Mouse (Mus musculus) liver, embryonic 15.5 days (tissue): Measurements from ENCODE around the gene Ankrd13c. TPM values are rescaled to one million over a fixed set of nuclear protein-coding genes. Genes with fewer than 3 reads are reported as not detected.

ENCODE experiments used
- ATAC-seq: fragments of 200-750 bp; cut with Nextera tagmentation; 2 replicates; pipeline ENCODE4 v1.8.0; 2017; ENCODE audit warnings: moderate number of reproducible peaks, mild to moderate bottlenecking, moderate library complexity; ENCODE audit not compliant: insufficient read depth
- H3K27ac ChIP-seq: fragments of 300-500 bp; sonication (generic); replicated peaks from 2 replicates; pipeline ENCODE4 v1.5.1; 2015; ENCODE audit warnings: mild to moderate bottlenecking, inconsistent platforms
- H3K27me3 ChIP-seq: fragments of 300-500 bp; sonication (generic); 2 replicates; pipeline ENCODE4 v1.6.1; 2015; ENCODE audit warnings: mild to moderate bottlenecking, inconsistent platforms
- H3K36me3 ChIP-seq: fragments of 300-500 bp; sonication (generic); replicated peaks from 2 replicates; pipeline ENCODE4 v1.6.1; 2015; ENCODE audit warnings: moderate library complexity, mild to moderate bottlenecking, inconsistent platforms
- H3K4me1 ChIP-seq: fragments of 300-500 bp; sonication (generic); replicated peaks from 2 replicates; pipeline ENCODE4 v1.6.1; 2015; ENCODE audit warnings: inconsistent platforms
- H3K4me2 ChIP-seq: fragments of 300-500 bp; sonication (generic); 2 replicates; pipeline ENCODE4 v1.6.1; 2015; ENCODE audit warnings: moderate library complexity, mild to moderate bottlenecking, inconsistent platforms
- H3K4me3 ChIP-seq: fragments of 300-500 bp; sonication (generic); replicated peaks from 2 replicates; pipeline ENCODE4 v1.5.1; 2015; ENCODE audit warnings: mild to moderate bottlenecking, inconsistent platforms
- H3K9ac ChIP-seq: fragments of 300-500 bp; sonication (generic); 2 replicates; pipeline ENCODE4 v1.6.1; 2015; ENCODE audit warnings: moderate library complexity, mild to moderate bottlenecking, inconsistent platforms
- H3K9me3 ChIP-seq: fragments of 300-500 bp; sonication (generic); replicated peaks from 2 replicates; pipeline ENCODE4 v1.6.1; 2016; ENCODE audit warnings: inconsistent platforms
- WGBS: fragments of 180-500 bp; shearing (Covaris S2); methylation state at CpG from one replicate; pipeline ENCODE4 v1.1.7; 2015; ENCODE audit warnings: mixed read lengths; ENCODE audit not compliant: insufficient replicate concordance; 5-methylcytosine and 5-hydroxymethylcytosine counted together
- polyA plus RNA-seq: library from polyadenylated mRNA; unstranded; fragments of >200 nt; fragmentation: Nextera tagmentation; extraction: Ambion mirVana; gene quantifications from 2 replicates; pipeline ENCODE4 v1.2.1, GENCODE M21; 2015

Ankrd13c gene
- 10.2 and 12.2 TPM in 2 replicates for polyA plus RNA-seq

DNA sequence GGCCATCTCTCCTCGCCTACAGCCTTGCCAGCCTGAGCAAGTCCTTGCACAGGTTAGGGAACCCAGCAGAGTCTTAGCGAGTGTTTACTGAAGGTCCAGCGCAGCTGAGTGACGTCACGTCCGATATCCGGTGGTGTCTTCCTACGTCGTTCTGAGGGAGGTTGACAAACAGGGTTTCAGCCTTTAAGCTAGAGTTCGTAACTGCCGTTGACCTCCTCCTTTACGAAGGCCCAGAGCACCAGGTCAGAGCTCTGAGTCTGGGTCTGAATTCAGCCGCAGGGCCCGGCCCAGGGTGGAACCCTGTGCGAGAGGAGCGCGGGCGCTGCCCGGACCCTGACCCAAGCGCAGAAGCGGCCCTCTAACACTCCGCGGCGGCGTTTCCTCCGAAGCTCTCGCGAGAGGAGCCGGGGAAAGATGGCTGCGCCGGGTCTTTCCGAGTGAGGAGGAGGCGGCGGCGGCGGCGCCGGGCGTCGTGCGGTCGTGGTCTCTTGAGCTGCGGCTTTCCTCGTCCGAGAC lies at the start of gene Ankrd13c:
Gene Ankrd13c (plus strand): TSS at position 397 of the 516 bp plus-strand sequence.
- WGBS = 0% methylated on average over 45 of the region's 45 CpGs
- Histone ChIP-seq H3K4me3 (peak within 1 kb of the TSS; percentile 97), H3K9me3 (no peaks in the 10 kb centered on the region), H3K36me3 (peaks cover 6% of the 10 kb centered on the region; the same call in 1 of the 2 replicates), H3K27ac (peak within 1 kb of the TSS; percentile 98), H3K9ac (peak within 1 kb of the TSS; percentile 98), H3K4me2 (peak within 1 kb of the TSS; percentile 80), H3K4me1 (peaks cover 22% of the 10 kb centered on the region), H3K27me3 (0 out of 2 replicates have a peak, but pooled peaks cover 3% of the 10 kb centered on the region)
- peak; percentile 94 for ATAC-seq

DNA sequence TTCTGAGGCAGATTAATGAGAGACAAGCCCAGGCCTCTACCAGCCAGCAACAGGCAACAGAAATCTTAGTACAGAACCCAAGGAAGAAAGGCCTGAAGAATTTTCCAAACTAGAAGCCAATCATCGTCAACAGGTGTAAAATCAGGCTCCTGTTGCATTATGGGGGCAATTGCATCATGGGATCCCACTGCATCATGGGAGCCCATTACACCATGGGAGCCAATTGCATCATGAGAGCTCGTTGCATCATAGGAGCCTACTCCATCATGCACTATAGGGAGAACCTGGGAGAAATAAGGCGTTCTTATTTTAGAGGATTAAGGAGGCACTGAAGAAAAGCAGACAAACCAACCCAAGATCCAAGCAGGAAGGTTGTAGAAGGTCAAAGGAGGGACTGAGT lies 49.4 kb upstream of the Ankrd13c start:
- WGBS = 56% methylated on average over 3 of the region's 3 CpGs
- H3K4me1 ChIP-seq = no peaks in the 10 kb centered on the region
- no peak overlapping the region for H3K27ac ChIP-seq
- no peak overlapping the region for H3K4me2 ChIP-seq
- no peaks in the 10 kb centered on the region for H3K9me3 ChIP-seq
- H3K9ac ChIP-seq = no peak overlapping the region
- no peak overlapping the region for H3K4me3 ChIP-seq
- 0 out of 2 replicates have a peak, but pooled peaks cover 3% of the 10 kb centered on the region for H3K36me3 ChIP-seq
- no peak for ATAC-seq
- no peaks in the 10 kb centered on the region for H3K27me3 ChIP-seq

GRCm38 (mm10) chr3:157899986-157900385 lies 47.1 kb upstream of the Ankrd13c start:
- H3K36me3 ChIP-seq = 0 out of 2 replicates have a peak, but pooled peaks cover 8% of the 10 kb centered on the region
- WGBS = 66% methylated on average over 1 of the region's 1 CpGs
- H3K9ac ChIP-seq = no peak overlapping the region
- H3K27ac ChIP-seq = no peak overlapping the region
- H3K4me3 ChIP-seq = no peak overlapping the region
- H3K4me2 ChIP-seq = no peak overlapping the region
- no peaks in the 10 kb centered on the region for H3K9me3 ChIP-seq
- no peak for ATAC-seq
- H3K27me3 ChIP-seq = no peaks in the 10 kb centered on the region
- H3K4me1 ChIP-seq = no peaks in the 10 kb centered on the region

DNA sequence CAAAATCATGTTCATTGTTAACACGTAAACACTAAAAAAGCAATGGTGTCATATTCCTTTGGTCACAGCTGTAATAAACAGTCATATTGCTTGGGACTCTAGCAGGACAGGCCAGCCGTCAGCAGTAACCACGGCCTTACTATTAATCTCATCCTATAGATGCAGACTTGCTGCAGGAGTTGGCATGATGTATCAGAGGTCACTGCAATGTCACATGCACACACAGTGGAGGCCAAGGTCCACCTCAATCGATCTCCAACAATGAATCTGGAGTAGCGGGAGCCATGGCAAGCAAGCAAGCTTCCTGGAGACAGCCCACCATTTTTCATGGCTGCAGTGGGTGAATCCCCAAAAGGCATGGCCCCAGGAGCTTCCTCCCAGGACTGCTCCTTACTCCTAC lies 45.3 kb upstream of the Ankrd13c start:
- Histone ChIP-seq H3K36me3 (0 out of 2 replicates have a peak, but pooled peaks cover 8% of the 10 kb centered on the region), H3K27me3 (no peaks in the 10 kb centered on the region), H3K27ac (no peak overlapping the region), H3K9me3 (no peaks in the 10 kb centered on the region), H3K4me2 (no peak overlapping the region), H3K4me3 (no peak overlapping the region), H3K9ac (no peak overlapping the region), H3K4me1 (no peaks in the 10 kb centered on the region)
- no peak for ATAC-seq
- WGBS = 55% methylated on average over 5 of the region's 5 CpGs

- no peak for ATAC-seq
- H3K9me3 ChIP-seq = no peaks in the 10 kb centered on the region
- no peaks in the 10 kb centered on the region for H3K27me3 ChIP-seq
- WGBS = 45% methylated on average over 3 of the region's 3 CpGs
- H3K4me3 ChIP-seq = no peak overlapping the region
- H3K4me2 ChIP-seq = no peak overlapping the region
- H3K27ac ChIP-seq = no peak overlapping the region
- 0 out of 2 replicates have a peak, but pooled peaks cover 9% of the 10 kb centered on the region for H3K36me3 ChIP-seq
- H3K4me1 ChIP-seq = no peaks in the 10 kb centered on the region
- no peak overlapping the region for H3K9ac ChIP-seq
These were observed 38.9 kb upstream of the Ankrd13c start for GRCm38 (mm10) chr3:157908166-157908565.

DNA sequence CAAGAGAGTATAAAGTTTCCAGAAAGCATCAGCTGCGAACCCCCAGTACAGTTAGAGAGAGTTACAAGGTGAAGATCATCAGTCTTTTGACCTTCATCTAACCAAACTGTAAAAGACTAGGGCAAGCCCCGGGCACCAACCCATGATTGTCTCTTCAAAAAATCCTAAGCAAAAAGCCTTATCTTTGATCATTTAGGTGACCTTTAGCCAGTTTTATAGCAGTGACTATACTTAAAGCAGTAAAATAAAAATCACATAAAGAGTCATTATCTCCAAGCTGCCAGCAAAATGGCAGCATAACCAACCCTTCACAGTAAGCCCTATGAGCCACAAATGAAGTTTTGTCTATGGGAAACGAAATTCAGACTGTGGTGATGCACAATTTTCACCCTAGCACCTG lies 36.8 kb upstream of the Ankrd13c start:
- Histone ChIP-seq H3K36me3 (0 out of 2 replicates have a peak, but pooled peaks cover 7% of the 10 kb centered on the region), H3K4me2 (no peak overlapping the region), H3K4me1 (no peaks in the 10 kb centered on the region), H3K27me3 (no peaks in the 10 kb centered on the region), H3K27ac (no peak overlapping the region), H3K9me3 (no peaks in the 10 kb centered on the region), H3K4me3 (no peak overlapping the region), H3K9ac (no peak overlapping the region)
- no peak for ATAC-seq
- WGBS = 53% methylated on average over 3 of the region's 3 CpGs

GRCm38 (mm10) chr3:157912155-157912554 lies 34.9 kb upstream of the Ankrd13c start:
- WGBS = 74% methylated on average over 2 of the region's 2 CpGs
- no peaks in the 10 kb centered on the region for H3K27me3 ChIP-seq
- H3K9ac ChIP-seq = no peak overlapping the region
- ATAC-seq = no peak
- no peak overlapping the region for H3K4me3 ChIP-seq
- H3K9me3 ChIP-seq = no peaks in the 10 kb centered on the region
- H3K36me3 ChIP-seq = 0 out of 2 replicates have a peak, but pooled peaks cover 7% of the 10 kb centered on the region
- H3K4me2 ChIP-seq = no peak overlapping the region
- H3K27ac ChIP-seq = no peak overlapping the region
- H3K4me1 ChIP-seq = no peaks in the 10 kb centered on the region

- WGBS = 76% methylated on average over 4 of the region's 4 CpGs
- Histone ChIP-seq H3K36me3 (no peaks in the 10 kb centered on the region), H3K4me3 (no peak overlapping the region), H3K4me1 (no peaks in the 10 kb centered on the region), H3K27ac (no peak overlapping the region), H3K9ac (no peak overlapping the region), H3K27me3 (no peaks in the 10 kb centered on the region), H3K9me3 (no peaks in the 10 kb centered on the region), H3K4me2 (no peak overlapping the region)
- no peak for ATAC-seq
These were observed 30.7 kb upstream of the Ankrd13c start for GRCm38 (mm10) chr3:157916336-157916735.

DNA sequence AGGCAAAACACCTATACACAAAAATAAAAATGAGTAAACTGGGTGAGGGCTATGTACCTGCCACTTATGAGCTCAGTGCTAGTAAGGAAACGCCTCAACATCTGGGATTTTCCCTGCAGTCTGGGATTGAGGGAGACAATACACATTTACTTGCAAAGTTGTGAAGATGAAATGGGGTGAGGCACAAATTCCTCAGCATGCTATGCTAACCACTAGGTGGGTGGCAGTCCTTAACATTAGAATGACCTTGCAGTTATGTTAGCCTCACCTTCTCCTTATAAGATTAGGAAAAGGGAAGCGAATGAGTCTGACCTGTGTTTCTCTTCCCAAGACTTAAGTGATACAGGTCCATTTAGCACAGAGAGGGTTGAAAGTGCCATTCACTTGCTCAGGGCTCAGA lies 25.7 kb upstream of the Ankrd13c start:
- whole genome bisulfite sequencing = 59% methylated on average over 2 of the region's 2 CpGs
- H3K4me3 ChIP-seq = no peak overlapping the region
- no peaks in the 10 kb centered on the region for H3K9me3 ChIP-seq
- H3K4me2 ChIP-seq = no peak overlapping the region
- ATAC-seq = no peak
- no peaks in the 10 kb centered on the region for H3K36me3 ChIP-seq
- H3K9ac ChIP-seq = no peak overlapping the region
- peaks cover 11% of the 10 kb centered on the region for H3K4me1 ChIP-seq
- H3K27ac ChIP-seq = no peak overlapping the region
- 0 out of 2 replicates have a peak, but pooled peaks cover 4% of the 10 kb centered on the region for H3K27me3 ChIP-seq

- no peaks in the 10 kb centered on the region for H3K9me3 ChIP-seq
- no peak overlapping the region for H3K27ac ChIP-seq
- peak overlapping the region; percentile 54 for H3K4me3 ChIP-seq
- no peaks in the 10 kb centered on the region for H3K36me3 ChIP-seq
- peak overlapping the region; percentile 21 for H3K4me2 ChIP-seq
- H3K4me1 ChIP-seq = peaks cover 11% of the 10 kb centered on the region
- WGBS = 71% methylated on average over 3 of the region's 3 CpGs
- H3K27me3 ChIP-seq = 0 out of 2 replicates have a peak, but pooled peaks cover 9% of the 10 kb centered on the region
- no peak overlapping the region for H3K9ac ChIP-seq
- no peak for ATAC-seq
These were observed 23.7 kb upstream of the Ankrd13c start for GRCm38 (mm10) chr3:157923268-157923835.

- WGBS = under 1% methylated on average over 30 of the region's 30 CpGs
- no peaks in the 10 kb centered on the region for H3K36me3 ChIP-seq
- H3K27me3 ChIP-seq = 0 out of 2 replicates have a peak, but pooled peaks cover 9% of the 10 kb centered on the region
- H3K4me3 ChIP-seq = peak within 1 kb of the TSS; percentile 54
- no peaks in the 10 kb centered on the region for H3K9me3 ChIP-seq
- H3K27ac ChIP-seq = peak within 1 kb of the TSS; percentile 56
- peak; percentile 97 for ATAC-seq
- peak within 1 kb of the TSS; percentile 81 for H3K4me2 ChIP-seq
- peaks cover 11% of the 10 kb centered on the region for H3K4me1 ChIP-seq
- H3K9ac ChIP-seq = peak within 1 kb of the TSS; percentile 47
These were observed 22.2 kb upstream of the Ankrd13c start, which contains the start of gene Cth for GRCm38 (mm10) chr3:157924692-157925328. Gene Cth, minus strand, starts transcription at chr3:157925077.
